Mouse (Mus musculus) bone marrow macrophage, adult 2 months (primary cell): ENCODE results near the gene Serpinb1c. TPM values are rescaled to one million over a fixed set of nuclear protein-coding genes. Genes with fewer than 3 reads are reported as not detected.
"Not testable (repeated sequence)": the region's sequence is repeated elsewhere in the genome, so short reads cannot be mapped to it uniquely, and the experiment has no call there.

Experiments used
- H3K27ac ChIP-seq: 2 replicates; pipeline ENCODE4 v1.5.1; 2012; ENCODE audit warnings: low read depth, low read length; ENCODE audit not compliant: insufficient read depth
- H3K4me1 ChIP-seq: 2 replicates; pipeline ENCODE4 v1.6.1; 2012; ENCODE audit warnings: low read length; ENCODE audit not compliant: control insufficient read depth, insufficient read depth
- H3K4me3 ChIP-seq: 2 replicates; pipeline ENCODE4 v1.5.1; 2012; ENCODE audit warnings: mild to moderate bottlenecking, low read length, moderate library complexity; ENCODE audit not compliant: insufficient read depth
- CTCF ChIP-seq: IDR thresholded peaks from 2 replicates; pipeline ENCODE4 v1.5.1; 2012; ENCODE audit warnings: low read depth, mild to moderate bottlenecking, low read length, moderate library complexity
- POLR2A ChIP-seq: IDR thresholded peaks from 2 replicates; pipeline ENCODE4 v1.6.1; 2012; ENCODE audit warnings: mild to moderate bottlenecking, low read depth, low read length, borderline replicate concordance
- polyA plus RNA-seq: library from polyadenylated mRNA; stranded (reverse); fragments of >200 nt; gene quantifications from 2 replicates; pipeline ENCODE4 v1.2.4, GENCODE M21; 2012; ENCODE audit not compliant: missing spikeins, insufficient read depth, insufficient read length

Gene Serpinb1c
- 1.4 and 1.7 TPM in 2 replicates for polyA plus RNA-seq

DNA sequence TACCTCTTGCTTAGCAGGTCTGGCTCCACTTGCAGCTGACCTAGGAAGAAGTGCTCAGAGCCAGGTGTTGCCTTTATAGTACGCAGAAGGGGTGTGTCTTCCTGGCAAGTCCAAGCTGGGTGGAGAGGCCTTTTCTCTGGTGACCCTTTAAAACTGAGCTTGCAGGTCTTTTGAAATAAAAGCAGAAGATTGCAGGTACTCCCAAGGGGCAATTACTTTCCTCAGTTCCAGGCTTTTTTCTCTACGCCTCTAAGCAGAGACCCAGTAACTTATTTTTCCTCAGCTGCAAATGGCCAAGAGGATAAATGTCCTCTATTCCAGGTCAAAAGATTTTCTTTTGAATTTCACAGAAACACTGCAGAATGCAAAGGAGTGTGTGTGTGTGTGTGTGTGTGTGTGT lies at the start of gene Serpinb1c:
Gene Serpinb1c, minus strand, starts transcription at position 101 of the 400 bp plus-strand sequence.
- Histone ChIP-seq H3K27ac (no peak within 1 kb of the TSS), H3K4me1 (peaks cover 3% of the 10 kb centered on the region), H3K4me3 (no peak within 1 kb of the TSS)
- no peak for TF ChIP-seq POLR2A
- TF ChIP-seq CTCF: no peak

DNA sequence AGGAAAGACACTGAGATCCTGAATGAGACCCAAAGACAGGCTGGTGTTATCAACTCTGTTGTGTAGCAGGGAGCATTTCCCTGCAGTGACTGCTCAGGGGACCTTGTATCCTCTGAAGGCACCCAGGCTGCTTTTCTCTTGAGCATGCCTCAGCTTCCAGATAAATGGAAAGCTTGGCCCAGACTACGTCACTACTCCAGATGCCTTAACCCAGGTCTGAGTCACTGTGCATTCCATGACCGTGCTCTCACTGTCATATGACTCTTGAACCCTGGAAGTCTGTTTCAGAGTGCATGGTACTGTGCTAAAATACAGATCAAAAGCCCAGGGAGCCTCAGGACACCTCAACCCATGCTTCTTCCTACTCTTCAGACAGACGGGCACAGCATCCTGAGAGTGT lies 41.2 kb upstream of the Serpinb1c start:
- H3K4me3 ChIP-seq: not testable (repeated sequence)
- peak overlapping the region; percentile 57 for H3K27ac ChIP-seq
- peaks cover 36% of the 10 kb centered on the region for H3K4me1 ChIP-seq

DNA sequence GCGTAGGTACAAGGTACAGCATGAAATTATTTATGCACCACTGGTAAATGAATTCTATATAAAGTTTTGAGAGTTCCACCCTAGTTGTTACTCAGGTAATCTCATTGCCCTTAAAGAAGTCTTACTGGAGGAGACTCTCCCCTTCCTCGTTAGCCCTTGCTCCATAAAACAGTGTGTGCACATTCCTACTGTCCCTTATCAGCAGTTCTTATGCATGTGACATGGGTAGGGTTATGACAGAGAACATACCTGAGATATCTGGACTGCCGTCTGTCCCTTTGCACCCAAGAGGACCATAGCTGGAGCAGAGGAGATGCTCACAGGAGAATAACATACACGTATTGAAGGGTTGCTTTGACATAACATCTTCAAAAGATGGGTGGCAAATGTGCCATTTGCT lies 40.3 kb upstream of the Serpinb1c start:
- not testable (repeated sequence) for H3K4me3 ChIP-seq, H3K27ac ChIP-seq
- H3K4me1 ChIP-seq: peaks cover 43% of the 10 kb centered on the region

DNA sequence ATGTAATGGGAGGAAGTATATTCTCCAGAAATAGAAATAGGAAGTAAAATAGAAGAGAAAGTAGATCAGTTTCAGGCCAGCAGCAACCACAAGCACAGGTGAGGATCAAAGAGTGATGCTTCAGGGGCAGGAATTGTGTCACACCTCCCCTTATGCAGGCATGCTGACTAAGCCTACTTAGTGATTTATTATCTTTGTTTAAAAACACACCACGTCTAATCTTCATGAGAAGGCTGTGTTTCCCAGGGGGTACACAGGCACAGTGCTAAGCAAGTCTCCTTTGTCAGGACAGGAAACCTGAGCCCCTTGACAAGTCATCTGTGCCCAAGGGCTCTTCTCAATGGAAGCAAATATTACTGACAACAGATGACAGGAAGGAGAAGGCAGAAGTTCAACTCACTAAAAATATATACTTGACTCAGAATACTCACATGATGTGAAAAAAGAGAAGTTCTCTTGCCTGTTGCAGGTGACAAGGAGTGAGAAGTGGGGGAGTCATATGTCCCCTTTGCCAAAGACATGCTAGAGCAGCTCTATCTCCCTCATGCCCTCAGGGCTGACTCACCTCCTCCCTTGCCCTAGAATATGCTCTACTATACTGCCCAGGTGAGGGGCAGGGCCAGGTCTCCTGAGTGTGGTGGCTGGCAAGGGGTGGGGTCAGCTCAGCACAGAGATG lies 36.8 kb upstream of the Serpinb1c start:
- H3K4me1 ChIP-seq: peaks cover 39% of the 10 kb centered on the region
- peak overlapping the region; percentile 89 for H3K27ac ChIP-seq
- H3K4me3 ChIP-seq: no peak overlapping the region
- TF ChIP-seq CTCF (no peak), POLR2A (no peak)

DNA sequence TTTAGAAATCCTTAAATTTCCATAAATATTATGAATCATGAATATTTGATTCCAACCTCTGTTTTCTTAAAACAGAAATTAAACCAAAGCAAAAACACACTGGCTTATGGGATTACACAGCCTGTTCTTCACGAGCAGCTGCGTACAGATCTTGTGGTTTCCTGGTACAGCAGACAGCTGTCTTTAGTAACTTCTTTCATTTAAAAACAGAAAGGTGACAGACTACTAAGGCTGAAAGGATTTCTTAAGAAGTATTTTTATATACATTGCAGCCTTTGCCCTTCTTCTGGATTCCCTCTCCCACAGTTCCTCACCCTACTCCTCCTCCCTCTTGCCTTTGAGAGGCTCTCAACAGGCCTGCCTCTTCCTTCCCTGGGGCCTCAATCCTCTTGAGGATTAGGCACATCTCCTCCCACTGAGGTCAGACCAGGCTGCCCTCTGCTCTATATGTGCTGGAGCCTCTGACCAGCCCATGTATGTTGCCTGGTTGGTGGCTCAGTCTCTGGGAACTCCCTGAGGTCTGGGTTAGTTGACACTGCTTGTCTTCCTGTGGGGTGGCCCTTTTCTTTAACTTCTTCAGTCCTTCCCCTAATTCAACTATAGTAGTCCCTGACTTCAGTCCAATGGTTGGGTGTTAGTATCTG lies 31.2 kb upstream of the Serpinb1c start:
- Histone ChIP-seq H3K4me1 (peaks cover 31% of the 10 kb centered on the region), H3K4me3 (no peak overlapping the region), H3K27ac (peak overlapping the region; percentile 78)
- TF ChIP-seq POLR2A (no peak), CTCF (no peak)

DNA sequence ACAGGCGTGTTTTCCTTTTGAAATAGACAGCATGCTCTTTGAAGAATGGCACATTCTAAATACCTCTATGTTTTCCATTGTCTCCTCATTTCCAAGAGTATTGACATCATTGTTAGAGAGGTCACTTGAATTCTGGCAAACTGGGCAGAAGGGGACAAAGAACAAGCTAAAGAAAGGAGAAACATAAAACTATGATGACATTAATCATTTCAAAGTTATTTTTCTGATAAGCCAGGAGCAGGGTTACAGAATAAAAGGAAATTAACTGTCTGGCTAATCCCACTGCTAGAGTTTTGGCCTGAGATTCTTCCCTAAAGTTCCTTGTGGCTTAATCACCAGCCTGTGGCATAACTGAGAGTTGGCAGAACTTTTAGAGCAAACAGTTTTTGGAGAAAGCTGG lies 29.2 kb upstream of the Serpinb1c start:
- Histone ChIP-seq H3K4me1 (peaks cover 32% of the 10 kb centered on the region), H3K27ac (no peak overlapping the region), H3K4me3 (no peak overlapping the region)
- no peak for TF ChIP-seq CTCF
- no peak for TF ChIP-seq POLR2A

DNA sequence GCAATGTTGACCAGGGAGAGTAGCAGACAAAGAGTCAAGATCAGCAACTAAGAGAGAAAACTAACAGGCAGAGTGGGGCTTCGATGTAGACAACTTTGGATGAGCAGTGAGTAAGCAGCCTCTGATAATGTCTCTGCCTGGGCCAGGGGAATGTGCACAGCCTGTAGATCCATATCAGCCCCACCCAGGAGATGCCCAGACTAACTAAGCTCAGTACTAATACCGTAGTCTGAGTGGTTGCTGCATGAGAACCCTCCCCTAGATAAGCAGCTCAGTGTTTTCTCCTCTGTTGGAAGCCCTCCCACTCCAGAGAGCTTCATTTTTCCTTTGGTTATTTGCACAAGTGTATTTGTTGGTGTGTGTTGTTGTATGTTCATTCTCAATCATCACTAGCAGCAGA lies 28.6 kb upstream of the Serpinb1c start:
- Histone ChIP-seq H3K27ac (no peak overlapping the region), H3K4me1 (peaks cover 32% of the 10 kb centered on the region), H3K4me3 (no peak overlapping the region)
- no peak for TF ChIP-seq POLR2A
- no peak for TF ChIP-seq CTCF

DNA sequence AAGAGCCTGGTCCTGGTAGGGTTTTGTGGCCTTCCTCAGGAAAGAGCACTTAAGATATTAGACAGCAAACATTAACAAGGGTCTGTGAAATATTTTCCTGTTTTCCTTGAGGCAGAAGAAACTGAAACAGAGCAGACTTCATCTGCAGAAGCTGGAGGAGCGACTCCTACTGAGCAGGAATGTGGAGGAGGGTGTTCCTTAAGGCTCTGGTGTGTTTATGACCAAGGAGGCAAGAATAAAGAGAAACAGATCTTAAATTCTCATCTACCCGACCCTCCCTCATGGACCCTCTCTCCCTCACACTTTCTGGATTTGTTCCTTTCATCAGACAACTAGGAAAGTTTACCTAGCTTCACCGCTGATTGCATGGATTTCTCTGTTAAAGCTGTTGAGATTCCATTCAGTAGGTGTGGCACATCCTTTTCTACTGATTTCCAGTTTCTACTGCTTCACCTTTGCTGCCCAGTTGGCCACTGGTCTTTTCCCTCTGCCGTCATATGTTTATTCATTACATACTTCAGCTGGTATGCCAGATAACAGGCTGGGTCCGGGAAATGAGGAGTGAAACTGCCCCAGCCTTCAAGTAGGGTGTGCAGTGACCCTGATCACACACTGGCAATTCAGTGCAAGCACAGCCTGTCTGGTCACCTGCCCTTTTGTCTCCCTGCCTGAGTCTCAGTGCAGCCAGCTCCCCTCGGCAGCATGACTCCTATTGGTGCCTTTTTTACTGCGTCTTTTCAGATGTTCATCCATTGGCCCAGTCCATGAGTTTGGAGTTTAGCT lies 26.8 kb upstream of the Serpinb1c start:
- Histone ChIP-seq H3K4me3 (no peak overlapping the region), H3K27ac (no peak overlapping the region), H3K4me1 (peaks cover 29% of the 10 kb centered on the region)
- TF ChIP-seq POLR2A: no peak
- TF ChIP-seq CTCF: no peak

DNA sequence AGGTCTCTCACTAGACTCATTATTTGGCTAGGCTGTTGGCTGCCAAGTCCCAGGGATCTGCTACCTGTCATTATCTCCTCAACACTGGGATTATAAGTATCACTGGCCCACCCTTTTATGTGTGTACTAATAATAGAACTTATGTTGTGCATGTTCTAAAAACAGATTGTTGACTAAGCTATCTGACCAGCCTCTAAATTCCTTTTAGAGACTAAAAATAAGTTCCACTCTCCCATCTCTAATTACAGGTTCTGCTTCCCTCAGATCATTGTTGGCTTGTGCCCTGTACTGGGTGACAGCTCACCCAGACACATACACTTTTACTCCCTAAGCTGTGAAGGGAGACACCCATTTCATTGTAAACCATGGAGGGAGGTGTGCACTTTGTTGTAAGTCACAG lies 24.6 kb upstream of the Serpinb1c start:
- TF ChIP-seq CTCF (no peak), POLR2A (no peak)
- Histone ChIP-seq H3K4me3 (no peak overlapping the region), H3K4me1 (peaks cover 11% of the 10 kb centered on the region), H3K27ac (0 out of 2 replicates have a peak overlapping the region, but pooled peaks have one; percentile 15)

DNA sequence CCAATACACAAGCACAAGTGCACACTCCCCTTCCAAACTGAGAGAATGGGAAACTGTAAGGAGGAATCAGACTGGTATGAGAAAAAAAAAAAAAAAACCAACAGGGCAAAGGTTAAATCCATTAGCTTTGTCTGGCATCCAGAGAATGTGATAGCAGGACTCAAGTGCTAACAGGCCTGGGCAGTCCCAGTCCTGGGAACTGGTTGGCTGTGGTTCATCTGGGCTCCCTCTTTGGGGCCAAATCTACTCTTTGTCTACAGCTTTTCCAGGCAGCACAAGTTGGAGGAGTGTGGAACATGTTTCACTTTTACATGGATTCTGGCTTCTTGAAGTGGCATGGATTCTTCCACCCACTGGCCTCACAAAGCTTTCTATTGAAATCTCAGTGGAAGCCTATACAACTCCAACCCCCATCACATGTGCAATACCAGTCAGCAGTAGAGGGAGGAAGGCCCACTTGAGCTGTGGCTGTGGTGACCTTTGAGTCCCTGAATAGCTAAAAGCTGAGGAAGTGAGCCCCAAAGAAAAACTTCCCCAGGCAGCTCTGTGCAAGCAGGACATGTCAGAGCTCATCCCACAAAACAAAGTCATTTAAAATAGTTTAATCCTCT lies 14.9 kb upstream of the Serpinb1c start:
- Histone ChIP-seq H3K4me1 (peaks cover 18% of the 10 kb centered on the region), H3K4me3 (no peak overlapping the region), H3K27ac (peak overlapping the region; percentile 87)
- TF ChIP-seq CTCF: no peak
- TF ChIP-seq POLR2A: no peak
